Mouse (Mus musculus) embryonic fibroblast, embryonic 13.5 days (primary cell): Measurements from ENCODE around the gene Usp32.
"Not testable (repeated sequence)": the region's sequence is repeated elsewhere in the genome, so short reads cannot be mapped to it uniquely, and the experiment has no call there.

ENCODE experiments used
- CTCF ChIP-seq: IDR thresholded peaks from 2 replicates; pipeline ENCODE4 v1.5.1; 2011; ENCODE audit warnings: mild to moderate bottlenecking, control low read depth, low read length, moderate library complexity, borderline replicate concordance; ENCODE audit not compliant: insufficient read depth
- POLR2A ChIP-seq: IDR thresholded peaks from 2 replicates; pipeline ENCODE4 v1.6.1; 2011; ENCODE audit warnings: low read depth, mild to moderate bottlenecking, control low read depth, low read length, moderate library complexity

DNA sequence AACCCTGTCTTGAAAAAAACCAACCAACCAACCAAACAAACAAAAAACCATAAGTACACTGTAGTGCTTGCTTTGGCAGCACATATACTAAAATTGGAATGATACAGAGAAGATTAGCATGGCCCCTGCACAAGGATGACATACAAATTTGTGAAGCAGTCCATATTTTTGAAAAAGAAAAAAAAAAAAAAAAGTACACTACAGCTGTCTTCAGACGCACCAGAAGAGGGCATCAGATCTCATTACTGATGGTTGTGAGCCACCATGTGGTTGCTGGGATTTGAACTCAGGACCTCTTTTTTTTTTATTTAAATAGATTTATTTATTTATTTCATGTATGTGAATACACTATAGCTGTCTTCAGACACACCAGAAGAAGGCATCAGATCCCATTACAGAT, 23.1 kb upstream of the Usp32 start:
- not testable (repeated sequence) for TF ChIP-seq CTCF, POLR2A
